Mouse (Mus musculus) hindbrain, embryonic 11.5 days (tissue): ENCODE results near the gene Pelp1. TPM values are rescaled to one million over a fixed set of nuclear protein-coding genes. Genes with fewer than 3 reads are reported as not detected.
A peak's percentile ranks its signal among the peaks of the same experiment; 100 is the strongest.
"Not testable (repeated sequence)": the region's sequence is repeated elsewhere in the genome, so short reads cannot be mapped to it uniquely, and the experiment has no call there.

Source experiments
- ATAC-seq: fragments of 200-750 bp; cut with Nextera tagmentation; 2 replicates; pipeline ENCODE4 v1.8.0; 2017; ENCODE audit warnings: mild to moderate bottlenecking, moderate TSS enrichment, moderate library complexity; ENCODE audit not compliant: low FRiP score
- DNase-seq: peaks from one replicate; pipeline ENCODE4 v3.0.0-alpha.2; 2015; ENCODE audit warnings: low spot score
- H3K27ac ChIP-seq: fragments of 300-500 bp; sonication (generic); 2 replicates; pipeline ENCODE4 v1.5.1; 2014; ENCODE audit warnings: mild to moderate bottlenecking, low read depth, low read length
- H3K27me3 ChIP-seq: fragments of 300-500 bp; sonication (generic); 2 replicates; pipeline ENCODE4 v1.6.1; 2014; ENCODE audit warnings: mild to moderate bottlenecking, low read length, moderate library complexity, mixed read lengths; ENCODE audit not compliant: control insufficient read depth, insufficient read depth
- H3K36me3 ChIP-seq: fragments of 300-500 bp; sonication (generic); 2 replicates; pipeline ENCODE4 v1.6.1; 2014; ENCODE audit warnings: mild to moderate bottlenecking, low read length, moderate library complexity, mixed read lengths; ENCODE audit not compliant: control insufficient read depth, insufficient read depth
- H3K4me1 ChIP-seq: fragments of 300-500 bp; sonication (generic); replicated peaks from 2 replicates; pipeline ENCODE4 v1.6.1; 2014; ENCODE audit warnings: low read length, mixed read lengths; ENCODE audit not compliant: control insufficient read depth, insufficient read depth
- H3K4me2 ChIP-seq: fragments of 300-500 bp; sonication (generic); replicated peaks from 2 replicates; pipeline ENCODE4 v1.6.1; 2014; ENCODE audit warnings: mild to moderate bottlenecking, low read depth, low read length
- H3K4me3 ChIP-seq: fragments of 300-500 bp; sonication (generic); 2 replicates; pipeline ENCODE4 v1.5.1; 2014; ENCODE audit warnings: low read depth, low read length
- H3K9ac ChIP-seq: fragments of 300-500 bp; sonication (generic); 2 replicates; pipeline ENCODE4 v1.6.1; 2014; ENCODE audit warnings: low read depth, low read length
- H3K9me3 ChIP-seq: fragments of 300-500 bp; sonication (generic); 2 replicates; pipeline ENCODE4 v1.6.1; 2016; ENCODE audit warnings: low read length; ENCODE audit not compliant: control insufficient read depth
- WGBS: fragments of 180-500 bp; shearing (Covaris S2); extraction: QIAGEN DNeasy Blood & Tissue Kit; methylation state at CpG from one replicate; pipeline ENCODE4 v1.1.7; 2014; 5-methylcytosine and 5-hydroxymethylcytosine counted together
- polyA plus RNA-seq: library from polyadenylated mRNA; unstranded; fragments of >200 nt; fragmentation: Nextera tagmentation; extraction: Ambion mirVana; gene quantifications from 2 replicates; pipeline ENCODE4 v1.2.1, GENCODE M21; 2014

The Pelp1 gene
- polyA plus RNA-seq, 1 experiment from 2014 or later, result 31.0 TPM

DNA sequence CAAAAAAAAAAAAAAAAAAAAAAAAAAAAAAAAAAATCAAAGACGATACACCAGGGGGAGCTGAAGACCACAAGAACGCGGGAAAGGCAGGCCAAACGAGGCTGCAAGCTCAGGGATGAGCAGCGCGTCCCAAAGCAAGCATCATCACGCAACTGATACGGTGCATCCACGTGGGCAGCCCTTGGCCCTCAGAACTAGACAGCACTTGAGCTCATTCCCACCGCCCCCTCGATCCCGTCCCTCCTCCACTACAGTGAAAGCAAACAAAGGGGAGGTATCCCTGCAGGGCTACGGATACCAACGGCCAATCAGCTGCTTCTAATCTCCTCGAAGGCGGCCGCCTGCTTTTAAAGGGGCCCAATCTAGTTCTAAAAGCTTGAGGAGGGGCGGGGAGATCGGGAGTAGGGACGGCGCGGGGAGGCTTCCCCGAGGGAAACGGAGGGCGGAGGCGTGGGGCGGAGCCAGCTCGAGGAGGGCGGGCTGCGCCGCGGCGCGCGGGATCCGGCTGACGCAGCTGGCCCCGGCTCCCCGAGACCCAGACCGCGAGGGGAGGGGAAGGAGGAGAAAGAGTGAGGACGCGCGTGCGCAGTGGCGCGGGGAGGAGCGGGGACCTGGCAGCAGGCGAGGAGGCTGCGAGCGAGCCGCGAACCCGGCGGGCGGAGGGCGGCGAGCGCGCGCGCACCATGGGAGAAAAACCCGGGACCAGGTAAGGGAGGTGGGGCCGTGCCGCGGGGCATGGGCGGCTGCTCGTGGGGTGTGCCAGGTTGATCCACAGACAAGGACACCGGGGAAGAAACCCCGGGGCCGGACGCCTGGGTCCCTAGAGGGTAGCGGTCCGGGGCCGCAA lies 22.4 kb upstream of the Pelp1 start, which contains the start of gene Arrb2:
Gene Arrb2, plus strand, starts transcription at position 588 of the 847 bp plus-strand sequence.
- Histone ChIP-seq H3K27me3 (no peaks in the 10 kb centered on the region), H3K27ac (peak within 1 kb of the TSS; percentile 79), H3K4me1 (0 out of 2 replicates have a peak, but pooled peaks cover 4% of the 10 kb centered on the region), H3K9me3 (no peaks in the 10 kb centered on the region), H3K9ac (peak within 1 kb of the TSS; percentile 81), H3K36me3 (no peaks in the 10 kb centered on the region), H3K4me3 (peak within 1 kb of the TSS; percentile 88), H3K4me2 (peak within 1 kb of the TSS; percentile 70)
- WGBS, result under 1% methylated on average over 74 of the region's 75 CpGs
- DNase-seq, result peak; percentile 99
- peak; percentile 93 for ATAC-seq

DNA sequence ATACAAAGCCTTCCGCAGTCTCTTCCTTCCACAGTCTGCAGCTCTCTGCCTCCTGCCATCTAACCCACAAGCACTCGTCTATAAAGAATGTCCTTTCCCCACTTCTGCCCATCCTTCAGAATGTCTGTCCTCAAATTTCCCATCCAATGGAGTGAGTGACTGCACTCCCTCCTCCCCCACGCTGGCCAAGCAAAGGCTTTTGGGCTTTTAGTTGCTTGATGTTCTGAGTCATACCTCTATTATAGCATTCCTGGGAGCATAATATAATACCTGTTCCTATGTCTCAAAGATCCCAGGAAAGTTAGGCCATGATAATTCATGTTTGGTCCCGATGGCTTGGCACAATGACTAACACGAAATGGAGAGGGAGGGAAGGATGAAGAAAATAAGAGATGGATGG lies 21.7 kb upstream of the Pelp1 start:
- no peak for DNase-seq
- H3K9ac ChIP-seq, result peak overlapping the region; percentile 81; the same call in 1 of the 2 replicates
- no peaks in the 10 kb centered on the region for H3K27me3 ChIP-seq
- peak overlapping the region; percentile 38 for H3K4me2 ChIP-seq
- ATAC-seq, result no peak
- no peaks in the 10 kb centered on the region for H3K36me3 ChIP-seq
- WGBS, result 35% methylated on average over 5 of the region's 5 CpGs
- no peaks in the 10 kb centered on the region for H3K9me3 ChIP-seq
- 0 out of 2 replicates have a peak, but pooled peaks cover 4% of the 10 kb centered on the region for H3K4me1 ChIP-seq
- H3K4me3 ChIP-seq, result peak overlapping the region; percentile 88; the same call in 1 of the 2 replicates
- H3K27ac ChIP-seq, result peak overlapping the region; percentile 79

DNA sequence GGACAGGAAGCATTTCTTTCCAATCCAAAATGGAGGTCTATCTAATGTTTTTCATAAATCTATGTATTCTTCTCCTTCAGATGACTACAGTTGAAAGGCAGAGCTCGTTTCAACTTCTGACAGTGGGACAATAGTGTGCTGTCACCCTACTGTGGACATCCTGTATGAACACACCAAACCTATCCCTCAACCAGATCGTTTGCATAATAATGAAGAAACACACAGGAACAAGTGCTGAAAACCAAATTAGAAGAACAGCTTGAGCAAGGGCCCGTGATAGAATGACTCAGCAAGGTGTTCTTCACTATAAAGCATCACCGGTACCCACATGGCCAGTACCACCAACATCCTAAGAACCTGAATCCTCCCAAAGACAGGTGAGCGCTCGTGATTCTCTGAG lies 16.8 kb upstream of the Pelp1 start:
- not testable (repeated sequence) for ATAC-seq, H3K9ac ChIP-seq, H3K4me3 ChIP-seq, H3K27ac ChIP-seq, H3K4me1 ChIP-seq, DNase-seq, H3K4me2 ChIP-seq, H3K27me3 ChIP-seq, H3K36me3 ChIP-seq, H3K9me3 ChIP-seq
- WGBS, result 77% methylated on average over 6 of the region's 6 CpGs

DNA sequence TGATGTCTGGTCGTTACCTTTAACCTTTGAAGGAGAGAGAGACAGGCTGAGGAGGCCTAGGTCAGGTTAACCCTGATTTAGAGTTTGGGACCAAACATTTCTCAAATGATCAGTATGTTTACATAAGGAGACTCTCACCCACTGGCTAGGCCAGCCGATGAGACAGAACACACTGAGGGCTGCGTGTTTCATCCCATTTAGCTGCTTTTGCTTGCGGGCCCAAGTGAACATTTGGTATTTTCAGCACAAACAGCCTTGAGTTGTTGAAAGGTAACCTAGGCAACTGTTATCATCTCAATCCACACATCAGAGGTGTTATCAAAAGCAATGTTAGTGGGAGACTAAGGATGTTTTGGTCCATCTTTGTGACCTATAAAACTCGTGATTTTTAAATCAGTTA lies 9.7 kb upstream of the Pelp1 start:
- no peak overlapping the region for H3K4me2 ChIP-seq
- H3K4me1 ChIP-seq, result no peaks in the 10 kb centered on the region
- H3K4me3 ChIP-seq, result no peak overlapping the region
- DNase-seq (no peak), ATAC-seq (no peak)
- 68% methylated on average over 5 of the region's 5 CpGs for WGBS
- H3K9ac ChIP-seq, result no peak overlapping the region
- H3K9me3 ChIP-seq, result no peaks in the 10 kb centered on the region
- H3K27ac ChIP-seq, result no peak overlapping the region
- H3K36me3 ChIP-seq, result no peaks in the 10 kb centered on the region
- no peaks in the 10 kb centered on the region for H3K27me3 ChIP-seq

- Histone ChIP-seq H3K4me2 (no peak overlapping the region), H3K9ac (no peak overlapping the region), H3K27me3 (no peaks in the 10 kb centered on the region), H3K9me3 (no peaks in the 10 kb centered on the region), H3K4me3 (no peak overlapping the region), H3K36me3 (no peaks in the 10 kb centered on the region), H3K27ac (no peak overlapping the region), H3K4me1 (no peaks in the 10 kb centered on the region)
- 58% methylated on average over 4 of the region's 4 CpGs for WGBS
- ATAC-seq, result no peak
- DNase-seq, result no peak
Measured at GRCm38 (mm10) chr11:70418199-70418598, 8.4 kb upstream of the Pelp1 start.

DNA sequence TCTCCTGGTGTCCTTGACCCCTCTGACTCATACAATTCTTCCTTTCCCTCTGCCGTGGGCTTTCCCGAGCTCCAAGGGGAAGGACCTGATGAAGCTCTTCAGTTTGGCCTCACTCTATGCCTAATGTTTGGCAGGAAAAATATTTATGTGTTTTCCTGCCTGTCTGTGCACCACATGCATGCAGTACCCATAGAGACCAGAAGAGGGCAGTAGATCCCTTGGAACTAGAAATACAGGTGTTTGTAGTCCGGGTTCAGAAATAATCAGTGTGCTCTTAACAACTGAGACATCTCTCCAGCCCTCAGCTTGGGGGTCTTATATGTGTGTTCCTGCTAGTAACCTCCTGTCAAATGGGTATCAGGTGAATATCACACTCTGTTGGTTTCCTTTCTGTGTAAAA lies 4.1 kb upstream of the Pelp1 start:
- Histone ChIP-seq H3K36me3 (no peaks in the 10 kb centered on the region), H3K27ac (no peak overlapping the region), H3K27me3 (no peaks in the 10 kb centered on the region), H3K9ac (no peak overlapping the region), H3K4me1 (no peaks in the 10 kb centered on the region; the same call in 1 of the 2 replicates), H3K4me2 (no peak overlapping the region), H3K4me3 (no peak overlapping the region), H3K9me3 (no peaks in the 10 kb centered on the region)
- no peak for ATAC-seq
- DNase-seq, result peak; percentile 89
- 19% methylated on average over 3 of the region's 3 CpGs for WGBS

- no peak for ATAC-seq
- Histone ChIP-seq H3K4me3 (no peak overlapping the region), H3K9ac (no peak overlapping the region), H3K27me3 (no peaks in the 10 kb centered on the region), H3K27ac (no peak overlapping the region), H3K9me3 (no peaks in the 10 kb centered on the region), H3K36me3 (no peaks in the 10 kb centered on the region), H3K4me1 (no peaks in the 10 kb centered on the region; the same call in 1 of the 2 replicates), H3K4me2 (no peak overlapping the region)
- DNase-seq, result no peak
- WGBS, result 79% methylated on average over 5 of the region's 5 CpGs
Measured at GRCm38 (mm10) chr11:70412591-70412990, 2.8 kb upstream of the Pelp1 start.

- Histone ChIP-seq H3K9ac (no peak overlapping the region), H3K36me3 (no peaks in the 10 kb centered on the region), H3K4me2 (peak overlapping the region; percentile 83), H3K27me3 (no peaks in the 10 kb centered on the region), H3K9me3 (no peaks in the 10 kb centered on the region), H3K4me3 (peak overlapping the region; percentile 99), H3K4me1 (no peaks in the 10 kb centered on the region; the same call in 1 of the 2 replicates), H3K27ac (no peak overlapping the region)
- DNase-seq (no peak), ATAC-seq (no peak; the same call in 1 of the 2 replicates)
- WGBS, result 64% methylated on average over 6 of the region's 6 CpGs
Measured at GRCm38 (mm10) chr11:70410297-70410643, 439 bp upstream of the Pelp1 start.

DNA sequence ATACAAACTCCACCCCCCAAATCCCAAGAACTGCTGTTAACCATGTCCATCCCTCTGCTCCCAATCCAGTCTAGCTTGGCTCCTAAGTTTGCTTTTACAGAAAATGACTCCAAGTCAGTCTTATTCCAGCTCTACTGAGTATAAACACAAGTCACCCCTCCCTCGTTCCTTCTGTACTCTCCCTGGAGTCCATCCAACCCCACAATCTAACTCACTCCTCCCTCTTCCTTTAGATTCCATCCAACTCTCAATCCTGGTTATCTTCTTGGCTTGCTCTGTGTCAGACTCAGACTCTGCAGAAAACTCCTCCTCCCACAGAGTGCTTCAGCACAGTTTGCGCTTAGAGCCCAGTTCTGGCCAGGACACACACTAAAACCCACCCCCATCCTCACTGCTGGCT lies 6.2 kb downstream of the Pelp1 start:
- Histone ChIP-seq H3K36me3 (no peaks in the 10 kb centered on the region; the same call in 1 of the 2 replicates), H3K27me3 (no peaks in the 10 kb centered on the region), H3K4me1 (no peaks in the 10 kb centered on the region; the same call in 1 of the 2 replicates)

More for the DNA sequence above, 6.2 kb downstream of the Pelp1 start:
- H3K9ac ChIP-seq, result no peak overlapping the region
- WGBS, result 91% methylated on average over 2 of the region's 2 CpGs
- H3K4me3 ChIP-seq, result no peak overlapping the region
- ATAC-seq (no peak), DNase-seq (no peak)
- H3K27ac ChIP-seq, result no peak overlapping the region
- no peak overlapping the region for H3K4me2 ChIP-seq
- no peaks in the 10 kb centered on the region for H3K9me3 ChIP-seq
